In genomic region chr17:28694078-28694477, GRCm38 (mm10) we compare ENCODE assay signal across 13 mouse cellular contexts. TPM values are rescaled to one million over a fixed set of nuclear protein-coding genes. Genes with fewer than 3 reads are reported as not detected.
A peak's percentile ranks its signal among the peaks of the same experiment; 100 is the strongest.
DNase-seq lines count a peak whose midpoint lies in the region; ATAC-seq and TF ChIP-seq lines count a peak whose summit lies in the region.
"Had no signal": no experiment of that assay in that cellular context is flagged by ENCODE, and none has a peak within 500 bp of the region (broad histone marks: within the 10 kb centered on the region; RNA-seq: fewer than 3 reads in every experiment).

No protein-coding gene starts in this region.

- peak overlapping the region; percentile 66; the same call in 1 of the 2 replicates for H3K4me2 ChIP-seq in heart, embryonic 14.5 days (ENCODE audit: low read length)
- H3K4me2 ChIP-seq in lung, embryonic 14.5 days: peak overlapping the region; percentile 86; the same call in 1 of the 2 replicates
- peak overlapping the region; percentile 88 for H3K4me2 ChIP-seq in liver, embryonic 11.5 days

- 93% methylated on average over 2 of the region's 2 CpGs for WGBS in heart, embryonic 14.5 days
- 73% methylated on average over 2 of the region's 2 CpGs for WGBS in lung, embryonic 14.5 days
- 83% methylated on average over 2 of the region's 2 CpGs for whole genome bisulfite sequencing in liver, embryonic 11.5 days

- no peak overlapping the region for H3K9ac ChIP-seq in heart, embryonic 14.5 days (ENCODE audit: low read length)
- H3K9ac ChIP-seq in lung, embryonic 14.5 days: no peak overlapping the region
- no peak overlapping the region for H3K9ac ChIP-seq in liver, embryonic 11.5 days (ENCODE audit: low read depth, low read length)

- no peaks in the 10 kb centered on the region for H3K36me3 ChIP-seq in heart, embryonic 14.5 days (ENCODE audit: control insufficient read depth, insufficient read depth, low read length)
- H3K36me3 ChIP-seq in lung, embryonic 14.5 days (ENCODE audit: insufficient read depth): peaks cover 7% of the 10 kb centered on the region; the same call in 1 of the 2 replicates
- H3K36me3 ChIP-seq in liver, embryonic 11.5 days (ENCODE audit: control insufficient read depth, insufficient read depth, low read length): 0 out of 2 replicates have a peak, but pooled peaks cover 2% of the 10 kb centered on the region

- no peaks in the 10 kb centered on the region for H3K9me3 ChIP-seq in heart, embryonic 14.5 days (ENCODE audit: control insufficient read depth, low read length)
- H3K9me3 ChIP-seq in lung, embryonic 14.5 days (ENCODE audit: low read depth, low read length): no peaks in the 10 kb centered on the region
- H3K9me3 ChIP-seq in liver, embryonic 11.5 days (ENCODE audit: control insufficient read depth, low read length): no peaks in the 10 kb centered on the region

- ATAC-seq in heart, embryonic 14.5 days (ENCODE audit: insufficient number of reproducible peaks, insufficient read depth, low FRiP score, low read depth): no peak
- no peak for ATAC-seq in lung, embryonic 14.5 days (ENCODE audit: insufficient read depth)
- no peak for ATAC-seq in liver, embryonic 11.5 days (replicated peaks; ENCODE audit: low FRiP score)
- ATAC-seq: activated CD4-positive, CD25-positive, alpha-beta regulatory T cell, adult 4 months; CD4-positive, CD25-positive, alpha-beta regulatory T cell, adult 4 months had no signal

- DNase-seq in heart, adult 9 months (ENCODE audit: low spot score in 2 of 2): no peak
- DNase-seq in lung, embryonic 14.5 days: no peak
- DNase-seq in lung, postnatal 4 days: no peak
- DNase-seq in liver, embryonic 11.5 days (ENCODE audit: low spot score): no peak
- no peak for DNase-seq in yolk sac, embryonic 10.5 days (ENCODE audit: low spot score)
- no peak for DNase-seq in testis, postnatal 10 days (ENCODE audit: low spot score)
- DNase-seq: cerebellum, adult 9-10 months; gastrocnemius, postnatal 36 days; kidney, adult 11 months had no signal

- no peak for TF ChIP-seq CTCF in lung, embryonic 14.5 days (IDR thresholded peaks at IDR 0.05; ENCODE audit: low read depth)
- no peak for TF ChIP-seq CTCF in bone marrow macrophage, adult 2 months (IDR thresholded peaks at IDR 0.05; ENCODE audit: low read depth, low read length)

- H3K27ac ChIP-seq in heart, embryonic 14.5 days (replicated peaks in 1 of 2; ENCODE audit: control insufficient read depth in 1 of 2, insufficient read depth in 1 of 2, low read depth in 2 of 2, low read length in 2 of 2): no peak overlapping the region
- H3K27ac ChIP-seq in lung, embryonic 14.5 days (ENCODE audit: low read depth): peak overlapping the region; percentile 46; the same call in 1 of the 2 replicates
- H3K27ac ChIP-seq in bone marrow macrophage, adult 2 months (ENCODE audit: insufficient read depth, low read depth, low read length): peak overlapping the region; percentile 83
- no peak overlapping the region for H3K27ac ChIP-seq in liver, embryonic 11.5 days (ENCODE audit: low read depth, low read length)

- H3K4me1 ChIP-seq in heart, embryonic 14.5 days (ENCODE audit: control insufficient read depth in 2 of 2, insufficient read depth in 2 of 2, low read length in 2 of 2): peaks cover 22 to 48% of the 10 kb centered on the region in 2 experiments
- H3K4me1 ChIP-seq in lung, embryonic 14.5 days (ENCODE audit: insufficient read depth): peaks cover 43% of the 10 kb centered on the region
- H3K4me1 ChIP-seq in bone marrow macrophage, adult 2 months (ENCODE audit: control insufficient read depth, insufficient read depth, low read length): peaks cover 47% of the 10 kb centered on the region
- H3K4me1 ChIP-seq in liver, embryonic 11.5 days (replicated peaks; ENCODE audit: control insufficient read depth, insufficient read depth, low read length): peaks cover 63% of the 10 kb centered on the region

- H3K27me3 ChIP-seq in heart, embryonic 14.5 days (ENCODE audit: control insufficient read depth, insufficient read depth, low read length): peaks cover 3% of the 10 kb centered on the region; the same call in 1 of the 2 replicates
- peaks cover 11% of the 10 kb centered on the region for H3K27me3 ChIP-seq in lung, embryonic 14.5 days (ENCODE audit: insufficient read depth, low read length)
- H3K27me3 ChIP-seq in liver, embryonic 11.5 days (replicated peaks; ENCODE audit: control insufficient read depth, insufficient read depth, low read length): no peaks in the 10 kb centered on the region

- no peak overlapping the region; a peak in 1 of 4 replicates for H3K4me3 ChIP-seq in heart, embryonic 14.5 days (ENCODE audit: control insufficient read depth in 1 of 2, insufficient read depth in 1 of 2, low read depth in 1 of 2, low read length in 2 of 2)
- no peak overlapping the region for H3K4me3 ChIP-seq in lung, embryonic 14.5 days (ENCODE audit: low read depth, low read length)
- H3K4me3 ChIP-seq in bone marrow macrophage, adult 2 months (ENCODE audit: insufficient read depth, low read length): peak overlapping the region; percentile 82
- H3K4me3 ChIP-seq in liver, embryonic 11.5 days (ENCODE audit: low read depth, low read length): no peak overlapping the region

- no peak for TF ChIP-seq POLR2A in bone marrow macrophage, adult 2 months (IDR thresholded peaks at IDR 0.05; ENCODE audit: borderline replicate concordance, low read depth, low read length)

RNA-seq across cellular contexts. Expression of gene Mapk14, which starts 2.9 kb away (rescaled TPM):
- 37.6 and 38.3 TPM in 2 replicates for polyA plus RNA-seq in heart, embryonic 14.5 days (2014; fragmentation: Nextera tagmentation; extraction: Ambion mirVana)
- 76.1 and 77.4 TPM in 2 replicates for polyA plus RNA-seq in lung, embryonic 14.5 days (2014; fragmentation: Nextera tagmentation; extraction: Ambion mirVana)
- 192 and 195 TPM in 2 replicates for polyA plus RNA-seq in bone marrow macrophage, adult 2 months (2012; ENCODE audit: insufficient read depth, insufficient read length, missing spikeins)
- 58.5 and 64.6 TPM in 2 replicates for polyA plus RNA-seq in liver, embryonic 11.5 days (2014; fragmentation: Nextera tagmentation; extraction: Ambion mirVana)

RNA-seq across cellular contexts. Expression of gene Slc26a8, which starts 4.0 kb away (rescaled TPM):
- 0.34 and 0.51 TPM in 2 replicates for polyA plus RNA-seq in heart, embryonic 14.5 days (2014; fragmentation: Nextera tagmentation; extraction: Ambion mirVana)
- polyA plus RNA-seq in lung, embryonic 14.5 days (2014; fragmentation: Nextera tagmentation; extraction: Ambion mirVana): 0.33 and 0.49 TPM in 2 replicates
- 0.95 TPM in 1 of 2 replicates, not detected in the other for polyA plus RNA-seq in bone marrow macrophage, adult 2 months (2012; ENCODE audit: insufficient read depth, insufficient read length, missing spikeins)
- 0.34 and 0.75 TPM in 2 replicates for polyA plus RNA-seq in liver, embryonic 11.5 days (2014; fragmentation: Nextera tagmentation; extraction: Ambion mirVana)
- polyA plus RNA-seq: activated CD4-positive, CD25-positive, alpha-beta regulatory T cell, adult 4 months had no signal

RNA-seq across cellular contexts. Expression of gene AC170998.1, which starts 31.8 kb away (rescaled TPM):
- polyA plus RNA-seq in heart, embryonic 14.5 days (2014; fragmentation: Nextera tagmentation; extraction: Ambion mirVana): 2.2 and 2.5 TPM in 2 replicates
- 3.1 and 5.2 TPM in 2 replicates for polyA plus RNA-seq in lung, embryonic 14.5 days (2014; fragmentation: Nextera tagmentation; extraction: Ambion mirVana)
- 4.0 and 11.4 TPM in 2 replicates for polyA plus RNA-seq in bone marrow macrophage, adult 2 months (2012; ENCODE audit: insufficient read depth, insufficient read length, missing spikeins)
- 0.84 and 3.6 TPM in 2 replicates for polyA plus RNA-seq in liver, embryonic 11.5 days (2014; fragmentation: Nextera tagmentation; extraction: Ambion mirVana)

Comparison
In these comparisons a context has a peak if more than half of its experiments do, and no peak if none do; other contexts are left out.
1. H3K27ac ChIP-seq: peak in lung, embryonic 14.5 days (single experiment) and bone marrow macrophage, adult 2 months (single experiment); none in heart, embryonic 14.5 days (0 of 2) and liver, embryonic 11.5 days (single experiment).
2. Peak in every context shown above with its lines, with median percentiles within 50 percentile points of each other: H3K4me2 ChIP-seq.